Mouse (Mus musculus) c-Kit-positive CD71-positive TER-119-negative erythroid progenitor cells, embryonic 14.5 days (primary cell): Measurements from ENCODE around the gene Dpp6.

ENCODE experiments used
- DNase-seq: peaks from one replicate; pipeline ENCODE4 v3.0.0-alpha.2; 2013; ENCODE audit warnings: low read depth

Dpp6 gene

GRCm38 (mm10) chr5:27765780-27766179 is 948.8 kb downstream of the Dpp6 start:
- no peak for DNase-seq

DNA sequence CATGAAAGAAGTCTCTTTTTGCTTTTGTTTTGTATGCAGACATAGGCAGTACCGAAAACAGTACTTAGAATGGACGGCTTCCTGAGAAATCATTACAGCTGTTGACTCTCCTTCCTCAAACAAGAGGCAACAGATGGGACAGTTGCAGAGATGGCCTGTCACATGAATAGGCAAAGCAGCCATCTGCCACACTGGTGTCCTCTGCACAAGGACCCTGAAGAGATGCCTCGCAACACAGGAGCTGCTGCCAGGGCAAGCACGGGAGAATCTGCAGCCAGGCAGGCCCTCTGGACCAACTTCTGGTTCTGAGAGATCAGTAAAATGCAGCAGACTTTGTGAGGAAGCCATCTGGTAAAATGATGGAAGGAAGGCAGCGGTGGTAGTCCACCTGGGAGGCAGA is 950.9 kb downstream of the Dpp6 start:
- no peak for DNase-seq
